Mouse (Mus musculus) 416B (cell line): ENCODE data around the gene Cotl1.

Experiments
- DNase-seq: peaks from one replicate; pipeline ENCODE4 v3.0.0; 2011; ENCODE audit warnings: low read depth

The Cotl1 gene

GRCm38 (mm10) chr8:119838100-119838982 lies 2.0 kb downstream of the Cotl1 start:
- peak; percentile 63 for DNase-seq

- DNase-seq: peak; percentile 69
Measured at GRCm38 (mm10) chr8:119837553-119838071, 2.7 kb downstream of the Cotl1 start.

DNA sequence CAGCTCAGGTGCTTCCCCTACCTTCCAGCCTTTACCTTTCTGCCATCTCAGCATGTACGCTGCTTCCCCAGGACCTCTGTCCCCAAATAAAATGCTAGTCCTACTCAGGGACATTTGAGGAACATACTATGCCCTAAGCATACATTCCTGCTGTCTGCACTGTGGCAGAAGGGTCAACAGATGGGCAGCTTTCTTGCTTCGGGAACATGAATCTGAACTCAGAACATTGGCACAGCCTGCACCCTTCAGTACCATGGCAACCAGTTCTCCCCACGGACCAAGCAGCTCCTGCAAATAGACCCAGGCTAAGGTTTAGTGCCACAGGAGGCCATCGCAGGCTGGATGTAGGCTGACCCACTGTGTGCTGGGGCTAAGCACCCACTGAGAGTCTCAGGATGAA lies 3.5 kb downstream of the Cotl1 start:
- no peak for DNase-seq

DNA sequence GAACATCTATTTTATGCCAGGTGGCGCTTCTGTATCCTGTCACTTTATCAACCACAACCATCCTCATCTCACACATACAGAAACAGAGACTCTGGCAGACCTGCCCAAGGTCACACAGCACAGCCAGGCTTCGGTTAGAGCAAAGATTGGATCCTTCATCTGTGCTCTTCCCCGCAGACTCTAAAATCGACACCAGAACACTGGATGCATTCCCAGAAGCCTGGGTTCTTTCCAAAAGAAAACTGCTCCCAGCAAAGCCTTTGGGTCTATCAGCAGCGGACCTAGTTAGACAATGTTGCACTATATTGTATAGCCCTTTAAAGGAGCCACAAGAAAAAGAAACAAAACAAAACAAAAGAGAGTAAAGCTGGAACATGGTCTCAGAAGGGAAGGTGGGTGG lies 5.1 kb downstream of the Cotl1 start:
- DNase-seq: no peak

DNA sequence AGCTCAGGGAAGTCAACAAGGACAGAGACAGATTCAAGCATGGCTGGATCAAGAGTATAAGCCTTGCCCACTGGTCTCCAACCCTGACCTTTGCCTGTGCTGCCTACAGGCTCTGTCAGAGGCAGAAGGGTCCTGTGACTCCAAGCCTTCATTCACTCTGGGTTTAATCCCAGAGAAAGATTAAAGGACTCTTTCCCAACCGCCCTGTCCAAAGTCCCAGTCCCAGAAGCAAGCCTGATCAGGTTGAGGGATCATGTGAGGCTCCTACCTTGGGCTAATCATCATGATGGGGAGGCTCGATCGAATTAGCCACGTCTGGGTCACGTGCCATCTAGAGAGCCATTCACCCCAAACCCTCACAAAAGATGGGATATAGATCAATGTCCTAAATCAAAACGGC lies 5.7 kb downstream of the Cotl1 start:
- no peak for DNase-seq

DNA sequence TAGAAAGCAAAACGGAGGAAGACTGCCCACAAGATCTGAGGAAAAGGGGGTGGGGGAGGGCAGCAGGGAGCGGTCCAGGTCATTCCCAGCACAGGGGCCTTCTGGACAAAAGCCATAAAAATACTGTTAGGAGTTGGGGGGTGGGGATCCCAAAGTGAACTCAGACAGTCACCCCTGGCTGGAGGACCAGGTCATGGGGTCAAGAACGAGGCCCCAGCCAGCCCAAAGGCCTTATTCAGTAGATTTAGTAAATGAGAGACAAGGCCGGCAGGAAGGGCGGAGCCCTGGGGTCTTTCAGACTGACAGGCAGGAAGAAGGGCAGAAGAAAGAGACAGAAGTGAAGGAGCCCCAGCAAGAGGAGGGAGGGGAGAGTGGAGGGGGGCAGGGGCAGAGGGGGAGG lies 7.4 kb downstream of the Cotl1 start:
- DNase-seq: no peak

- DNase-seq: no peak
Measured at GRCm38 (mm10) chr8:119832101-119832617, 8.2 kb downstream of the Cotl1 start.

GRCm38 (mm10) chr8:119831336-119831995 lies 8.9 kb downstream of the Cotl1 start:
- DNase-seq: no peak

DNA sequence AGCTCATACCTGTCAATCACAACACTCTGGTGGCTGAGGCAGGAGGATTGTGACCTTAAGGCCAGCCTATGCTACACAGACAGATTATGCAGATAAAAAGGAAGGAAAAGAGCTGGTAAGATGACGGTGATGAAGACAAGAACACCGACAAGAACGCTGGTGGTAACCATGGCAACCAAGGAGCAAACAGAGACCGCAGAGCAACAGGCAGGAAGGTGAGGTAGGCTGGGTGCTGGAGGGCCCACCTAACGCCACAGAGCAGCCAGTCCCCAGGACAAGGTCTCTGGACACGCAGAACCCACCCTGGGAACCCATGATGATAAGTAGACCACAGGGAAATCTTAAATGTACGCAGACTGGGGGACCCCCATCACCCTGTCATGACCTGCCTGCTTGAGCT lies 9.8 kb downstream of the Cotl1 start:
- DNase-seq: no peak

DNA sequence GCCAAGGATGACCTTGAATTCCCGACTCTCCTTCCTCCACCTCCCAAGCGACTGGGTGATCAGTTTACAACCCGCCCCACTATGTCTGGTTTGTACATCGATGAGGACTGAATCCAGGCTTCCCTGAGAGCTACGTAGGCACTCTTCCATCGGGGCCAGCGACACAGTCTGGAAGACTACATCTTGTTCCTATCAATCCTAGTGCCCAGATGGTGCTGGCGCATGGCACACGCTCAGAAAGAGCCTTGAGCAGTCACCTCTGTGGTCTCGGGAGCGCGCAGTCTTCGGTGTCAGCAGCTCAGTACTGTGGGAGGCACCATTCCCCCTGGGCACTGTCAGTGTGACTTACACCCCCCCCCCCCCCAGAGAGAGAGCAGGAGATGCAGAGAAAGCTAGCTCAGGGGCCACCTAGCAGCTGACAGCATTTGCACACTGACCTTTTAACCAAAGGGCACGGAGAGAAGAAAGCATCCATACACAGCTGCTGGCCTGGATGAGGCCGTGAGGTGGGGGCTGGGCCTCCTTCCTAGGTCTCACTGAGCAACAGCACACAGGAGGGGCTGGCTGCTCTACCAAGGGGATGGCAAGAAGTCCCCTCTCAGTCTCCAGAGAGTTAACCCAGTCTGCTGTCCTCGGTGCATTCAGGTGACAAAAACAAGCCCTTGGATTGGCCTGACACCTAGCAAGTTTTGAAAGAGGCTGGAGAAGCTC lies 10.3 kb downstream of the Cotl1 start:
- no peak for DNase-seq

DNA sequence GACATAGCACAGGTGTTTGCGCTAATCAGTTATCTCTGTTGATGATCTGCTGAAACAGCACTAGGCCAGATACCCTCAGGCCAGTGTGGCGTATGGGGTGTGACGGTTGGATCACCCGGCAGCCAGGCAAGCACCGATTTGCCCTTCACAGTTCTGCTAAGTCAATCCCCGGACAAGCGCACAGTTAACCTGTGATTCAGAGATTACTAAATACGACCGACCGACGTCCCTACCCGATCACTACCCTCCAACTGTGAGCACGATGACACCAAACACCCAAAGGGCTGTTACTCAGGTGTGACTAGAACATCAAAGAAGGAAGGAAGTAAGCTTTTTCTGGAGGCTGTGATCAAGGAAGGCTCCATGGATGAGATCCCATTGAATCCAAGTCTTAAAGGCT lies 10.9 kb downstream of the Cotl1 start:
- no peak for DNase-seq

- DNase-seq: no peak
Measured at GRCm38 (mm10) chr8:119829015-119829414, 11.3 kb downstream of the Cotl1 start.

- DNase-seq: no peak
Measured at GRCm38 (mm10) chr8:119827721-119828153, 12.6 kb downstream of the Cotl1 start.

DNA sequence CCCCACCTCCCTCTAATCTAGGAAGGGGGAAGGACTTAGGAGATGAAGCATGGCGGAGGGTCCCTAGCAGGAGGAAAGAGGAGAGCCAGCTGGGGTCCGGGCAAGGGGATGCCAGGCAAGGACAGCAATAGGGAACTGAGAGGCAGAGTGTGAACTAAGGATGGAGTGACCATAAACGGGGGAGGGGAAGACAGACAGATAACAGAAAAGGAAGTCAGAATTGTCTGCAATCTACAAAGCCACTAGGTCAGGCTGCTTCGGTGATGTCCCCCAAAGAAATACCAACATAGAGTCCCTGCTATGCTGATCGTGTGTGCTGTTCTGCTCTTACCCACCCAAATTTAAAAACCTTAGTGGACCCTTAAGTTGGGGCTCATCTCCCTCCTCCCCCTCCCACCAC lies 13.4 kb downstream of the Cotl1 start:
- DNase-seq: peak; percentile 37

- DNase-seq: peak; percentile 86
Measured at GRCm38 (mm10) chr8:119825950-119826730, 14.2 kb downstream of the Cotl1 start.

GRCm38 (mm10) chr8:119824809-119825273 lies 15.5 kb downstream of the Cotl1 start:
- DNase-seq: peak; percentile 38

DNA sequence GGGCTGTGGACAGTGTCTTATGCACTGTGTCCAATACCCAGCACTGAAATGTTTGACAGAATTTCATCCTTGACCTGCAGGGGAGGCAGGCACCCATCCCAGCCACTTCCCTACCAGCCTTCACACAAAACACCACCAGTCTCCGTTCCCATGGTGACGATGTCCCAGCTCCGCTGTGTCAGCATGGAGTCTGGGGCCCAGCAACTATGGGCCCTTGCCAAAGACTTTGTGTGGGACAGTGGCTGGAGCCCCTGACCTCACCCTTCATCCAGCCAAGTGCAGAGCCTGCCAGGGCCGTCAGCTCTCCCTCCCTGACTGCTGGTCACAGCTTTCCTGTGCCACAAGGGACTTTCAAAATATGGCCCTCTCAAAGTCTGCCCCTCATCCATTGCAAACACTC lies 16.2 kb downstream of the Cotl1 start:
- no peak for DNase-seq

GRCm38 (mm10) chr8:119823278-119823677 lies 17.1 kb downstream of the Cotl1 start:
- no peak for DNase-seq

GRCm38 (mm10) chr8:119821691-119822090 lies 18.7 kb downstream of the Cotl1 start:
- no peak for DNase-seq

DNA sequence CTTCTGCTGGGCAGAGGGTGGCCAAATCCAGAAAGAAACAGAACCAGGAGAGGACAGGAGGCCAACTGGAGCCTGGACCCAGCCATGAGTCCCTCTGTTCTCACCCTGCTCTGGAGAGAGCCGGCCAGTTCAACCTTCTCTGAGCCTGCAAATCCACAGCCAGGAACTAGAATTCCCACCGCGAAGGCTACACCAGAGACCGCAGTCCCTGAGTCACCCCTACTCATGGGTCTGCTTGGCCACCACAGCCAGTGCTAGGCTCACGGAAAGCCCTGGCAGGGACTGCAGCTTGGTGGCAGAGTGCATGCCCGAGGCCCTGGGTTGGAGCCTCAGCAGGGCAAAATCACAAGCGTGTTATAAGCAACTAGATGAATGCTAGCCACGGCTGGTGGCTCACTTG lies 20.4 kb downstream of the Cotl1 start:
- DNase-seq: no peak

GRCm38 (mm10) chr8:119819316-119819715 lies 21.0 kb downstream of the Cotl1 start:
- DNase-seq: no peak
